Mouse (Mus musculus): ENCODE results near the gene Galntl5. TPM values are rescaled to one million over a fixed set of nuclear protein-coding genes. Genes with fewer than 3 reads are reported as not detected.
A peak's percentile ranks its signal among the peaks of the same experiment; 100 is the strongest.
"Not testable (repeated sequence)": the region's sequence is repeated elsewhere in the genome, so short reads cannot be mapped to it uniquely, and the experiment has no call there.

Gene Galntl5
- polyA plus RNA-seq, 1 experiment from 2014 or later, result not detected

- 2% methylated on average over 65 of the region's 72 CpGs for WGBS
- peak; percentile 98 for ATAC-seq (ENCODE audit: low read depth)
- Histone ChIP-seq H3K4me1 (replicated peaks; ENCODE audit: control insufficient read depth, insufficient read depth, low read length) (no peaks in the 10 kb centered on the region; the same call in 1 of the 2 replicates), H3K9ac (ENCODE audit: low read length) (peak within 1 kb of the TSS; percentile 91), H3K4me3 (ENCODE audit: low read length) (peak within 1 kb of the TSS; percentile 75), H3K36me3 (ENCODE audit: control insufficient read depth, insufficient read depth, low read length) (no peaks in the 10 kb centered on the region), H3K27ac (ENCODE audit: low read length) (peak within 1 kb of the TSS; percentile 81), H3K4me2 (ENCODE audit: low read depth, low read length) (peak within 1 kb of the TSS; percentile 58), H3K9me3 (ENCODE audit: control insufficient read depth, low read length) (no peaks in the 10 kb centered on the region), H3K27me3 (ENCODE audit: control insufficient read depth, insufficient read depth, low read depth, low read length) (no peaks in the 10 kb centered on the region)
These were observed 41.8 kb downstream of the Galntl5 start, which contains the start of gene E130116L18Rik for GRCm38 (mm10) chr5:25222752-25223702. E130116L18Rik (minus strand) TSS chr5:25223153.

- H3K9me3 ChIP-seq (ENCODE audit: control insufficient read depth, low read length); H3K4me1 ChIP-seq (replicated peaks; ENCODE audit: control insufficient read depth, insufficient read depth, low read length); H3K9ac ChIP-seq (ENCODE audit: low read length); H3K36me3 ChIP-seq (ENCODE audit: control insufficient read depth, insufficient read depth, low read length); ATAC-seq (ENCODE audit: low read depth); H3K27me3 ChIP-seq (ENCODE audit: control insufficient read depth, insufficient read depth, low read depth, low read length); H3K4me2 ChIP-seq (ENCODE audit: low read depth, low read length); H3K27ac ChIP-seq (ENCODE audit: low read length); H3K4me3 ChIP-seq (ENCODE audit: low read length): not testable (repeated sequence)
- WGBS, result 95% methylated on average over 1 of the region's 1 CpGs
These were observed 43.1 kb downstream of the Galntl5 start for GRCm38 (mm10) chr5:25224377-25224776.

- Histone ChIP-seq H3K4me1 (replicated peaks; ENCODE audit: control insufficient read depth, insufficient read depth, low read length) (no peaks in the 10 kb centered on the region), H3K9me3 (ENCODE audit: control insufficient read depth, low read length) (no peaks in the 10 kb centered on the region), H3K4me2 (ENCODE audit: low read depth, low read length) (no peak overlapping the region), H3K4me3 (ENCODE audit: low read length) (no peak overlapping the region), H3K27ac (ENCODE audit: low read length) (no peak overlapping the region), H3K27me3 (ENCODE audit: control insufficient read depth, insufficient read depth, low read depth, low read length) (no peaks in the 10 kb centered on the region), H3K36me3 (ENCODE audit: control insufficient read depth, insufficient read depth, low read length) (0 out of 2 replicates have a peak, but pooled peaks cover 2% of the 10 kb centered on the region), H3K9ac (ENCODE audit: low read length) (no peak overlapping the region)
- no peak for ATAC-seq (ENCODE audit: low read depth)
- WGBS, result 83% methylated on average over 6 of the region's 6 CpGs
These were observed 61.8 kb downstream of the Galntl5 start for GRCm38 (mm10) chr5:25243101-25243500.

GRCm38 (mm10) chr5:25245806-25246472 lies 64.7 kb downstream of the Galntl5 start:
- no peaks in the 10 kb centered on the region for H3K4me1 ChIP-seq (replicated peaks; ENCODE audit: control insufficient read depth, insufficient read depth, low read length)
- H3K4me3 ChIP-seq (ENCODE audit: low read length), result no peak overlapping the region
- peaks cover 6% of the 10 kb centered on the region for H3K36me3 ChIP-seq (ENCODE audit: control insufficient read depth, insufficient read depth, low read length)
- 78% methylated on average over 10 of the region's 10 CpGs for WGBS
- H3K27me3 ChIP-seq (ENCODE audit: control insufficient read depth, insufficient read depth, low read depth, low read length), result no peaks in the 10 kb centered on the region
- no peak overlapping the region for H3K4me2 ChIP-seq (ENCODE audit: low read depth, low read length)
- no peak for ATAC-seq (ENCODE audit: low read depth)
- H3K27ac ChIP-seq (ENCODE audit: low read length), result no peak overlapping the region
- no peak overlapping the region for H3K9ac ChIP-seq (ENCODE audit: low read length)
- H3K9me3 ChIP-seq (ENCODE audit: control insufficient read depth, low read length), result no peaks in the 10 kb centered on the region

- no peak overlapping the region for H3K27ac ChIP-seq (ENCODE audit: low read length)
- H3K9me3 ChIP-seq (ENCODE audit: control insufficient read depth, low read length), result no peaks in the 10 kb centered on the region
- no peak overlapping the region for H3K4me2 ChIP-seq (ENCODE audit: low read depth, low read length)
- 68% methylated on average over 1 of the region's 1 CpGs for WGBS
- no peak for ATAC-seq (ENCODE audit: low read depth)
- no peak overlapping the region for H3K4me3 ChIP-seq (ENCODE audit: low read length)
- H3K36me3 ChIP-seq (ENCODE audit: control insufficient read depth, insufficient read depth, low read length), result peaks cover 12% of the 10 kb centered on the region
- H3K27me3 ChIP-seq (ENCODE audit: control insufficient read depth, insufficient read depth, low read depth, low read length), result no peaks in the 10 kb centered on the region
- no peaks in the 10 kb centered on the region for H3K4me1 ChIP-seq (replicated peaks; ENCODE audit: control insufficient read depth, insufficient read depth, low read length)
- H3K9ac ChIP-seq (ENCODE audit: low read length), result no peak overlapping the region
These were observed 65.2 kb downstream of the Galntl5 start for GRCm38 (mm10) chr5:25246473-25246865.

GRCm38 (mm10) chr5:25247036-25247435 lies 65.8 kb downstream of the Galntl5 start:
- no peak overlapping the region for H3K9ac ChIP-seq (ENCODE audit: low read length)
- 67% methylated on average over 3 of the region's 3 CpGs for WGBS
- no peaks in the 10 kb centered on the region for H3K9me3 ChIP-seq (ENCODE audit: control insufficient read depth, low read length)
- H3K4me1 ChIP-seq (replicated peaks; ENCODE audit: control insufficient read depth, insufficient read depth, low read length), result peaks cover 2% of the 10 kb centered on the region; the same call in 1 of the 2 replicates
- no peak overlapping the region for H3K4me3 ChIP-seq (ENCODE audit: low read length)
- H3K4me2 ChIP-seq (ENCODE audit: low read depth, low read length), result no peak overlapping the region
- no peak for ATAC-seq (ENCODE audit: low read depth)
- no peak overlapping the region for H3K27ac ChIP-seq (ENCODE audit: low read length)
- H3K36me3 ChIP-seq (ENCODE audit: control insufficient read depth, insufficient read depth, low read length), result peaks cover 17% of the 10 kb centered on the region
- H3K27me3 ChIP-seq (ENCODE audit: control insufficient read depth, insufficient read depth, low read depth, low read length), result no peaks in the 10 kb centered on the region

GRCm38 (mm10) chr5:25252423-25252822 lies 71.2 kb downstream of the Galntl5 start:
- H3K4me3 ChIP-seq (ENCODE audit: low read length), result no peak overlapping the region
- 36% methylated on average over 2 of the region's 2 CpGs for WGBS
- H3K9me3 ChIP-seq (ENCODE audit: control insufficient read depth, low read length), result no peaks in the 10 kb centered on the region
- H3K9ac ChIP-seq (ENCODE audit: low read length), result no peak overlapping the region
- peak; percentile 81 for ATAC-seq (ENCODE audit: low read depth)
- H3K27me3 ChIP-seq (ENCODE audit: control insufficient read depth, insufficient read depth, low read depth, low read length), result no peaks in the 10 kb centered on the region
- no peak overlapping the region for H3K27ac ChIP-seq (ENCODE audit: low read length)
- H3K36me3 ChIP-seq (ENCODE audit: control insufficient read depth, insufficient read depth, low read length), result peaks cover 20% of the 10 kb centered on the region
- no peak overlapping the region for H3K4me2 ChIP-seq (ENCODE audit: low read depth, low read length)
- H3K4me1 ChIP-seq (replicated peaks; ENCODE audit: control insufficient read depth, insufficient read depth, low read length), result peaks cover 3% of the 10 kb centered on the region; the same call in 1 of the 2 replicates

- ATAC-seq (ENCODE audit: low read depth), result peak; percentile 59
- H3K27ac ChIP-seq (ENCODE audit: low read length), result no peak overlapping the region
- peaks cover 20% of the 10 kb centered on the region for H3K36me3 ChIP-seq (ENCODE audit: control insufficient read depth, insufficient read depth, low read length)
- no peak overlapping the region for H3K4me3 ChIP-seq (ENCODE audit: low read length)
- H3K27me3 ChIP-seq (ENCODE audit: control insufficient read depth, insufficient read depth, low read depth, low read length), result no peaks in the 10 kb centered on the region
- H3K4me1 ChIP-seq (replicated peaks; ENCODE audit: control insufficient read depth, insufficient read depth, low read length), result peaks cover 3% of the 10 kb centered on the region; the same call in 1 of the 2 replicates
- no peak overlapping the region for H3K9ac ChIP-seq (ENCODE audit: low read length)
- H3K4me2 ChIP-seq (ENCODE audit: low read depth, low read length), result no peak overlapping the region
- WGBS, result 72% methylated on average over 8 of the region's 8 CpGs
- H3K9me3 ChIP-seq (ENCODE audit: control insufficient read depth, low read length), result no peaks in the 10 kb centered on the region
These were observed 71.7 kb downstream of the Galntl5 start for GRCm38 (mm10) chr5:25252825-25253544.

Data from lung, embryonic 16.5 days (tissue).